Mouse (Mus musculus) erythroblast, adult 5-6 weeks (primary cell): Measurements from ENCODE around the gene N4bp2l2. TPM values are rescaled to one million over a fixed set of nuclear protein-coding genes. Genes with fewer than 3 reads are reported as not detected.
"Not testable (repeated sequence)": the region's sequence is repeated elsewhere in the genome, so short reads cannot be mapped to it uniquely, and the experiment has no call there.

Experiments used
- ATAC-seq: replicated peaks from 2 replicates; pipeline ENCODE4 v1.8.0; 2016; ENCODE audit warnings: moderate number of reproducible peaks, mild to moderate bottlenecking, moderate TSS enrichment, inconsistent platforms; ENCODE audit not compliant: poor library complexity, low FRiP score, severe bottlenecking
- total RNA-seq, 2 experiments: library from RNA; stranded (forward) in 1 of 2; stranded (reverse) in 1 of 2; fragments of 150-400 nt in 1 of 2; fragments of 200-764, 138-1000 nt in 1 of 2; gene quantifications; 2 replicates each; pipeline versions ENCODE4 v1.2.3 to v1.2.4; 2015 to 2017; ENCODE audit warnings: low replicate concordance in 2 of 2

N4bp2l2 gene
- total RNA-seq, 2 experiments from 2014 or later: 45.3 to 140 TPM

- ATAC-seq: no peak
Measured at GRCm38 (mm10) chr5:150652578-150652977, 13.4 kb downstream of the N4bp2l2 start.

GRCm38 (mm10) chr5:150644926-150645325 is 21.1 kb downstream of the N4bp2l2 start:
- no peak for ATAC-seq

- not testable (repeated sequence) for ATAC-seq
Measured at GRCm38 (mm10) chr5:150643390-150643789, 22.6 kb downstream of the N4bp2l2 start.

- ATAC-seq: peak; percentile 83
Measured at GRCm38 (mm10) chr5:150641440-150641839, 24.5 kb downstream of the N4bp2l2 start.

DNA sequence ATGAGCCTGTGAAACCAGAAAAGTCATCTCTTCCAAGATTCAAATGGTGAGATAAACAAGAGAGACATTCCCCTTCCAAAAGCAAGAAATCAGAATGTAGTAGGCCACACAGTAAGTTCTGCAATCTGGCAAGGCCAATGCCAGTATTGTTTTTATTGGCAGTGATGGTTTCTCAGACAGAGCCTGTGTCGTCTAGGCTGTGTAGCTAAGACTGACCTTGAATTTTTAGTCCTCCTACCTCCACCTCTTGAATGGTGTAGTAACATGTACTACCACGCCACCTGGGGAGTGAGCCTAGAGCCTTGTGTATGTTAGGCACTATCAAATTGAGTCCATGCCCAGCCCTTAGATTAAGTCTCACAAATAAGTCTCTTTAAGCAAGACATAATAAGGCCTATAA is 36.3 kb downstream of the N4bp2l2 start:
- no peak for ATAC-seq

DNA sequence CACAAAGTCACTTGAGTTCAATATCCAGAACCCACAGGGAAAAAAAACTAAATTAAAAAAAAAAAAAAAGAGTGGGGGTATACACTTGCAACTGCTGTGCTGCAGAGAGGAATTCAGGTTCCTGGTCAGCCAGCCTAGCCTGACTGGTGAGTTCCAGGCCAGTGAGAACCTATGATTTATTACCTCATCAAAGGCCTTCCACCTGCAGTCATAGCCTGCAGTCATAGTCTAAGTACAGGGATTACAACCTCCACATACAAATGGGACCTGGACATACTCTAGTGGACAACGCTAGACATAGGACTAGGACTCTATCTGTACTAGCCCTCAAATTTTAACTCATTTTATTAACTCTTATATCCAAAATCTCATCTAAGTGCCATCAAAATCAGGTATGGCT is 36.7 kb downstream of the N4bp2l2 start:
- no peak for ATAC-seq

DNA sequence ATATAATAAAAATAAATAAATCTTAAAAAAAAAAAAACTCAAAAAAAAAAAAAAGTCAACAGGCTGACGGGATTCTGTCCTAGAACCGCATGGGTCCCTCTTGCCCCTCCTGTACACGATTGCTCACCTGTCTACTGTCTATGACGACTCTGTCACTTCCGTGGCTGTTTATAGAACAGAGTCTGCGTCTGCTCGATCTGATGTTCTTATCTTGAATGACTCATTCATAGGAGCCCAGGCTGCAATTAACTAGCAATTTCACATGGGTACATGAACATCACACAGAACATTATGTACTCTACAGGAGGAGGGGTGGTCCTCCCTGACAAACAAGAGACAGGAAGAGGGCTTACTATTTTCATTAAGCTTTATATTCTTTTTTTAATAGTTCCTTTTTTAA is 40.5 kb downstream of the N4bp2l2 start:
- no peak for ATAC-seq

GRCm38 (mm10) chr5:150622792-150623191 is 43.2 kb downstream of the N4bp2l2 start:
- no peak for ATAC-seq

DNA sequence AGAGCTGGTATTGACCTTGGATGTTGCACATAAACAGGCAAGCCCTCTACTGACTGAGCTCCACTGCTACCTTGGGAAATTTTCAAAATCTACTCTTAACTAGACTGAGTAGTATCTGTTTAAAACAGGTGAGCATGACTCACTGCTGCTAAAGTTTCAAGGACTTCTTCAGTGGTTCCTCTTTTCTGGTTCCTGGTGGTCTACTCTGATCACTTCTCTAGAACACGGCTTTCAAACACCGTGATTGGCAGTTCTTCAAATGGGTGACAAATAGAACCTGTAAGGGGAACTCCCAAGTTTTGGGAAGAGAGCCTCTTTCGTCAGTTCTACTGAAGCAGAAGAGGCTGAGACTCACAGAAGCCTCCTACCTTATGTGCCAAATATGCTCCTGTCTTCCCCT is 44.4 kb downstream of the N4bp2l2 start:
- ATAC-seq: no peak

GRCm38 (mm10) chr5:150620588-150621135 is 45.3 kb downstream of the N4bp2l2 start:
- no peak for ATAC-seq

- no peak for ATAC-seq
Measured at GRCm38 (mm10) chr5:150618599-150619355, 47.2 kb downstream of the N4bp2l2 start.

DNA sequence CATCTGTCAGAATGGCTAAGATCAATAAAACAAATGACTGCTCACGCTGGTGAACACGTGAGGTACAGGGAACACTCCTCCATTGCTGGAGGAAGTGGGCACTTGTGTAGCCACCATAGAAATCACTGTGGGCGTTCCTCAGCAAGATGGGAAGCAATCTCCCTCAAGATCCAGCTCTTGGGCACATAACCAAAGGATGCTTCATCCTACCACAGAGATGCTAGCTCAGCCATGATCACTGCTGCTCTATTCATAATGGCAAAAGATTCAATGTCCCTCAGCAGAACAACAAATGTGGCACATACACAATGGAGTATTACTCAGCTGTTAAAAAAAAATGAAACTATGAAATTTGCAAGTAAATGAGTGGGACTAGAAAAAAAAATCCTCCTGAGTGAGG is 49.3 kb downstream of the N4bp2l2 start:
- no peak for ATAC-seq

DNA sequence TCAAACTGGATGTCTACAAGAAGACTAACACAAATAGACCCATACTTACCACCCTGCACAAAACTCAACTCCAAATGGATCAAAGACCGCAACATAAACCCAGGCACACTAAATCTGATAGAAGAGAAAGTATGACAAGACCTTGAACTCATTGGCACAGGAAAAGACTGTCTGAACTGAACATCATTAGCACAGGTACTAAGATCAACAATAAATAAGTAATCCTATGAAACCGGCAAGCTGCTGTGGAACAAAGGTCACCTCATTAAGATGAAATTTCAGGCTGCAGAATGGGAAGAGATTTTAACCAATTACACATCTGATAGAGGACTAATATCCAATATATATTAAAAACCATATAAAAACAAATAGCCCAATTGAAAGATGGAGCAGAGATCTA is 49.8 kb downstream of the N4bp2l2 start:
- ATAC-seq: no peak

GRCm38 (mm10) chr5:150614054-150614453 is 51.9 kb downstream of the N4bp2l2 start:
- ATAC-seq: no peak

- no peak for ATAC-seq
Measured at GRCm38 (mm10) chr5:150611697-150612096, 54.3 kb downstream of the N4bp2l2 start.

DNA sequence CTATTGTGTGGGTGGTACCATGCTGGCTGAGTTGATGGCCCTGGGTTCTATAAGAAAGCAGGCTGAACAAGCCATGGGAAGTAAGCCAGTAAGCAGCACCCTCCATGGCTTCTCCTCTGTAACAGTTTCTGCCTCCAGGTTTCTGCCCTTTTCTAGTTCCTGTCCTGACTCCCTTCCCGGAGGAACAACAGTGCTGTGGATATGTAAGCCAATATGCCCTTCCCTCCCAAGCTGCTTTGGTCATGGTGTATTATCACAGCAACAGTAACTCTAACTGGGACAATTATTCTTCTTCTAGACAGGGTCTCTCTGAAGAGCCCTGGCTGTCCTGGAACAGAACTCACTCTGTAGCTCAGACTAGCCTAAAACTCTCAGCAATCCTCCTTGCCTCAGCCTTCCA is 54.8 kb downstream of the N4bp2l2 start:
- no peak for ATAC-seq

- ATAC-seq: no peak
Measured at GRCm38 (mm10) chr5:150607631-150608030, 58.4 kb downstream of the N4bp2l2 start.

DNA sequence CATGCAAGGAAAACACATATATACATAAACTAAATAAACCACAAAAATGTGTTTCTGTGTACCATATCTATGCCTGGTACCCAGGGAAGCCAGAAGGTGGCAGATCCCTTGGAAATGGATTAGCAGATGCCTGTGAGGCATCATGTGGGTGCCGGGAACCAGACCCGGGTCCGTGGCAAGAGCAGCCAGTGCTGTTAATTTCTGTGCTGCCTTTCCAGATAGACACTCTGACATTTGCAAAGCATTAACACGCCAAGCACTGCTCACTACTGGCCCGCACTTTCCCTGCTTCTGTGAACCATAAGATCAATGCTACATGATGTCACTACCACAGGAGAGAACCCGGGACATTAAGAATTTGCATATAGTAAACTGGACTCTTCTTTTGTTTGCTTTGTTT is 59.9 kb downstream of the N4bp2l2 start:
- ATAC-seq: no peak

- peak; percentile 22; the same call in 1 of the 2 replicates for ATAC-seq
Measured at GRCm38 (mm10) chr5:150601441-150602230, 64.3 kb downstream of the N4bp2l2 start.

DNA sequence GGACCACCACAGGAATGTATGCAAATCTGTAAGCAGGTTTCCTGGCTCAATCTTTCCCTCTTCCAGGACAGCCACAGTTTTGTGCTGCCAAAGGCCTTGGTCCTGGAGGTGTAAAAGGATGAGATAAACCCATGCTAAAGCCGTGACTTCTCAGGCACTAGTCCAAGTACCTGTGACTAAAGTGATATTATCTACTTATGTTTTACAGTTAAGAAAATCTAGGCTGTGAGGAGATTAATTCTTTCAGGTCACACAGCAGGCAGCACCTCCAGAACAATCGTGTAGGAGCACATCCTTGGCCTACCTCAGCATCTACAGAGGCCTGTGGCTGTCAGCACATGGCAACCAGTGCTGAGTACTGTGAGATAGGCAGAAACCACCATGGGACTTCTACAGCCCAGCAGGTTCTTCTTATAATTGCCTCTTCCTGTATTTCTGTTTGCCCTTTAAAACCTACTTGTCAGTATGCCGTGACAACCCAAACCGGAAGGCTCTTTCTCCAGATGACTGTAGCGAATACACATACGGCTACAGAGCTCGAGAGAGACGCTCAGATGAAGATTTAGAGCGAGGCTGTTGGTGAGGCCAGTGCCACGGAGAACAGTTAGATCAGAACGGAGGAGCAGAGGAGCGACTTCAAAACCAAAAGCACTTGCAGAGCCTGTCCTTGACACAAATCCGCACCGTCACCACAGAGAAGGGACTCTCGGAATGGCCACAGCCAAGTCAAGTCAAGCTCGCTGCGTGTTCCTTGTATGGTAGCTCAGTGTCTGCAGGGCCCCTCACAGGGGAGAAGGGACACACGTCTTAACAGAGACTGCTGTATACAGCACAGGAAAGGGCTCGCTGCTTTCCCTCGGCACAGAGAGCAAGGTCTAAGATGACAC is 65.2 kb downstream of the N4bp2l2 start:
- peak; percentile 44; the same call in 1 of the 2 replicates for ATAC-seq
